Mouse (Mus musculus) midbrain, embryonic 14.5 days (tissue): ENCODE results near the gene Tuba3b. TPM values are rescaled to one million over a fixed set of nuclear protein-coding genes. Genes with fewer than 3 reads are reported as not detected.

Experiments used
- ATAC-seq: fragments of 200-750 bp; cut with Nextera tagmentation; 2 replicates; pipeline ENCODE4 v1.8.0; 2017; ENCODE audit warnings: moderate number of reproducible peaks, moderate library complexity; ENCODE audit not compliant: low FRiP score, low TSS enrichment
- DNase-seq: peaks from one replicate; pipeline ENCODE4 v3.0.0-alpha.2; 2015
- H3K27ac ChIP-seq: fragments of 300-500 bp; sonication (generic); replicated peaks from 2 replicates; pipeline ENCODE4 v1.5.1; 2014; ENCODE audit warnings: mild to moderate bottlenecking, low read depth, low read length, moderate library complexity
- H3K27me3 ChIP-seq: fragments of 300-500 bp; sonication (generic); 2 replicates; pipeline ENCODE4 v1.6.1; 2014; ENCODE audit warnings: low read length, control low read depth, mixed read lengths; ENCODE audit not compliant: control insufficient read depth, insufficient read depth
- H3K36me3 ChIP-seq: fragments of 300-500 bp; sonication (generic); 2 replicates; pipeline ENCODE4 v1.6.1; 2014; ENCODE audit warnings: low read length, control low read depth; ENCODE audit not compliant: control insufficient read depth, insufficient read depth
- H3K4me1 ChIP-seq: fragments of 300-500 bp; sonication (generic); 2 replicates; pipeline ENCODE4 v1.6.1; 2014; ENCODE audit warnings: mild to moderate bottlenecking, antibody characterized with exemption, low read length, control low read depth; ENCODE audit not compliant: control insufficient read depth, insufficient read depth
- H3K4me2 ChIP-seq: fragments of 300-500 bp; sonication (generic); 2 replicates; pipeline ENCODE4 v1.6.1; 2014; ENCODE audit warnings: mild to moderate bottlenecking, low read length, moderate library complexity
- H3K4me3 ChIP-seq: fragments of 300-500 bp; sonication (generic); replicated peaks from 2 replicates; pipeline ENCODE4 v1.5.1; 2014; ENCODE audit warnings: low read depth, low read length
- H3K9ac ChIP-seq: fragments of 300-500 bp; sonication (generic); replicated peaks from 2 replicates; pipeline ENCODE4 v1.6.1; 2014; ENCODE audit warnings: mild to moderate bottlenecking, low read length, moderate library complexity
- H3K9me3 ChIP-seq: fragments of 300-500 bp; sonication (generic); 2 replicates; pipeline ENCODE4 v1.6.1; 2016; ENCODE audit warnings: low read length, control low read depth, mixed read lengths; ENCODE audit not compliant: control insufficient read depth
- WGBS: fragments of 180-500 bp; shearing (Covaris S2); extraction: QIAGEN DNeasy Blood & Tissue Kit; methylation state at CpG from one replicate; pipeline ENCODE4 v1.1.7; 2014; 5-methylcytosine and 5-hydroxymethylcytosine counted together
- polyA plus RNA-seq: library from polyadenylated mRNA; unstranded; fragments of >200 nt; fragmentation: Nextera tagmentation; extraction: Ambion mirVana; gene quantifications from 2 replicates; pipeline ENCODE4 v1.2.1, GENCODE M21; 2014

Gene Tuba3b
- polyA plus RNA-seq, 1 experiment from 2014 or later: not detected

- Histone ChIP-seq H3K4me1 (peaks cover 23% of the 10 kb centered on the region), H3K9me3 (no peaks in the 10 kb centered on the region), H3K27ac (no peak overlapping the region), H3K4me3 (no peak overlapping the region), H3K4me2 (no peak overlapping the region), H3K27me3 (no peaks in the 10 kb centered on the region), H3K36me3 (no peaks in the 10 kb centered on the region), H3K9ac (no peak overlapping the region)
- ATAC-seq (no peak), DNase-seq (no peak)
- WGBS: 81% methylated on average over 10 of the region's 10 CpGs
Observed at GRCm38 (mm10) chr6:145581366-145582170, 34.0 kb upstream of the Tuba3b start.

GRCm38 (mm10) chr6:145585052-145585973 is 30.2 kb upstream of the Tuba3b start:
- H3K4me3 ChIP-seq: no peak overlapping the region; the same call in 1 of the 2 replicates
- ATAC-seq: peak; percentile 79; the same call in 1 of the 2 replicates
- H3K4me2 ChIP-seq: peak overlapping the region; percentile 44
- no peaks in the 10 kb centered on the region for H3K27me3 ChIP-seq
- H3K9ac ChIP-seq: peak overlapping the region; percentile 30
- H3K36me3 ChIP-seq: no peaks in the 10 kb centered on the region
- H3K4me1 ChIP-seq: peaks cover 15% of the 10 kb centered on the region
- peak; percentile 74 for DNase-seq
- no peaks in the 10 kb centered on the region for H3K9me3 ChIP-seq
- peak overlapping the region; percentile 80 for H3K27ac ChIP-seq
- 35% methylated on average over 21 of the region's 21 CpGs for WGBS

GRCm38 (mm10) chr6:145590501-145591293 is 24.9 kb upstream of the Tuba3b start:
- 94% methylated on average over 11 of the region's 11 CpGs for WGBS
- DNase-seq (no peak), ATAC-seq (no peak)
- H3K36me3 ChIP-seq: no peaks in the 10 kb centered on the region
- H3K9ac ChIP-seq: no peak overlapping the region
- H3K27ac ChIP-seq: no peak overlapping the region
- H3K4me3 ChIP-seq: no peak overlapping the region
- no peak overlapping the region for H3K4me2 ChIP-seq
- no peaks in the 10 kb centered on the region for H3K27me3 ChIP-seq
- H3K4me1 ChIP-seq: peaks cover 11% of the 10 kb centered on the region; the same call in 1 of the 2 replicates
- H3K9me3 ChIP-seq: no peaks in the 10 kb centered on the region

- 41% methylated on average over 1 of the region's 1 CpGs for WGBS
- Histone ChIP-seq H3K9ac (no peak overlapping the region), H3K4me2 (no peak overlapping the region), H3K4me1 (0 out of 2 replicates have a peak, but pooled peaks cover 8% of the 10 kb centered on the region), H3K27me3 (no peaks in the 10 kb centered on the region), H3K4me3 (no peak overlapping the region), H3K9me3 (no peaks in the 10 kb centered on the region), H3K27ac (no peak overlapping the region), H3K36me3 (no peaks in the 10 kb centered on the region)
- ATAC-seq (no peak), DNase-seq (no peak)
Observed at GRCm38 (mm10) chr6:145591578-145591977, 24.0 kb upstream of the Tuba3b start.

- ATAC-seq: no peak
- H3K27ac ChIP-seq: 0 out of 2 replicates have a peak overlapping the region, but pooled peaks have one; percentile 20
- H3K36me3 ChIP-seq: no peaks in the 10 kb centered on the region
- no peak overlapping the region for H3K9ac ChIP-seq
- 0 out of 2 replicates have a peak, but pooled peaks cover 8% of the 10 kb centered on the region for H3K4me1 ChIP-seq
- H3K27me3 ChIP-seq: no peaks in the 10 kb centered on the region
- no peak overlapping the region for H3K4me3 ChIP-seq
- WGBS: 81% methylated on average over 6 of the region's 6 CpGs
- no peak for DNase-seq
- no peak overlapping the region for H3K4me2 ChIP-seq
- no peaks in the 10 kb centered on the region for H3K9me3 ChIP-seq
Observed at GRCm38 (mm10) chr6:145592036-145592435, 23.5 kb upstream of the Tuba3b start.

GRCm38 (mm10) chr6:145592531-145592998 is 23.0 kb upstream of the Tuba3b start:
- no peaks in the 10 kb centered on the region for H3K27me3 ChIP-seq
- no peaks in the 10 kb centered on the region for H3K36me3 ChIP-seq
- no peak for ATAC-seq
- H3K4me3 ChIP-seq: no peak overlapping the region
- H3K9me3 ChIP-seq: no peaks in the 10 kb centered on the region
- 0 out of 2 replicates have a peak overlapping the region, but pooled peaks have one; percentile 20 for H3K27ac ChIP-seq
- H3K9ac ChIP-seq: no peak overlapping the region
- 0 out of 2 replicates have a peak, but pooled peaks cover 8% of the 10 kb centered on the region for H3K4me1 ChIP-seq
- WGBS: 50% methylated on average over 8 of the region's 8 CpGs
- no peak overlapping the region for H3K4me2 ChIP-seq
- DNase-seq: no peak

- Histone ChIP-seq H3K9me3 (no peaks in the 10 kb centered on the region), H3K4me3 (no peak overlapping the region), H3K9ac (no peak overlapping the region), H3K27ac (no peak overlapping the region), H3K36me3 (no peaks in the 10 kb centered on the region), H3K4me2 (no peak overlapping the region), H3K4me1 (0 out of 2 replicates have a peak, but pooled peaks cover 8% of the 10 kb centered on the region), H3K27me3 (no peaks in the 10 kb centered on the region)
- WGBS: 52% methylated on average over 7 of the region's 7 CpGs
- DNase-seq (no peak), ATAC-seq (no peak)
Observed at GRCm38 (mm10) chr6:145593991-145594390, 21.6 kb upstream of the Tuba3b start.

- Histone ChIP-seq H3K27me3 (no peaks in the 10 kb centered on the region), H3K4me2 (no peak overlapping the region), H3K36me3 (no peaks in the 10 kb centered on the region), H3K4me3 (no peak overlapping the region), H3K9ac (no peak overlapping the region), H3K4me1 (0 out of 2 replicates have a peak, but pooled peaks cover 8% of the 10 kb centered on the region), H3K27ac (no peak overlapping the region), H3K9me3 (no peaks in the 10 kb centered on the region)
- 88% methylated on average over 4 of the region's 4 CpGs for WGBS
- ATAC-seq (no peak), DNase-seq (no peak)
Observed at GRCm38 (mm10) chr6:145595905-145596304, 19.7 kb upstream of the Tuba3b start.
